Mouse (Mus musculus): ENCODE data around the gene Iqck. TPM values are rescaled to one million over a fixed set of nuclear protein-coding genes. Genes with fewer than 3 reads are reported as not detected.

Iqck gene
- polyA plus RNA-seq, 1 experiment from 2014 or later, result 3.1 TPM

- Histone ChIP-seq H3K4me3 (replicated peaks) (no peak overlapping the region), H3K27ac (no peak overlapping the region), H3K36me3 (no peaks in the 10 kb centered on the region), H3K9ac (no peak overlapping the region), H3K4me2 (no peak overlapping the region), H3K27me3 (no peaks in the 10 kb centered on the region), H3K4me1 (peaks cover 11% of the 10 kb centered on the region), H3K9me3 (replicated peaks) (no peaks in the 10 kb centered on the region)
- WGBS, result 85% methylated on average over 2 of the region's 2 CpGs
- ATAC-seq (replicated peaks; ENCODE audit: low FRiP score), result no peak
These were observed 44.5 kb downstream of the Iqck start for GRCm38 (mm10) chr7:118900090-118900489.

DNA sequence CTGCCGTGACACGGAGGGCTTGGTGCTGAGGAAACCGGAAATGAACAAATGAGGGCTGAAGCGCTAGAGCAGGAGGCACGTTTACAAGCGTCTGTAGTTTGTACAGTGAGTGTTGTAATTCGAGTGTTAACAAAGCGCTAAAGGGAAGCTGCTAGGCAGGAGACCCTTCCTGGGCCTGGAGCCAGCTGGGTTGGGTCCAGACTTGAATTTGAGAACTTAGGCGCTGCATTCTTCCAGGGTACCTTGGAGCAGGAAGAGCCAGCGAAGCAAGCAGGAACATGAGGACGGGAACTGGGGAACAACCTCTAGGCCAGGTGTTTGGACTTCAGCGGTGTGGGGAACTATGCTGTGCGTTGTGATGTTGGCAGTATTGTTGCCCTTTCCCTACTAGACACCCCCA, 47.4 kb downstream of the Iqck start:
- no peak overlapping the region for H3K9ac ChIP-seq
- H3K4me3 ChIP-seq (replicated peaks), result no peak overlapping the region
- peaks cover 11% of the 10 kb centered on the region for H3K4me1 ChIP-seq
- peak overlapping the region; percentile 36 for H3K4me2 ChIP-seq
- ATAC-seq (replicated peaks; ENCODE audit: low FRiP score), result peak; percentile 60
- WGBS, result 33% methylated on average over 13 of the region's 13 CpGs
- no peaks in the 10 kb centered on the region for H3K9me3 ChIP-seq (replicated peaks)
- no peaks in the 10 kb centered on the region for H3K36me3 ChIP-seq
- H3K27ac ChIP-seq, result peak overlapping the region; percentile 56; the same call in 1 of the 2 replicates
- H3K27me3 ChIP-seq, result no peaks in the 10 kb centered on the region

- H3K36me3 ChIP-seq, result no peaks in the 10 kb centered on the region
- no peak overlapping the region for H3K4me2 ChIP-seq
- no peaks in the 10 kb centered on the region for H3K9me3 ChIP-seq (replicated peaks)
- 89% methylated on average over 9 of the region's 9 CpGs for WGBS
- no peaks in the 10 kb centered on the region for H3K27me3 ChIP-seq
- no peak overlapping the region for H3K9ac ChIP-seq
- no peak overlapping the region for H3K27ac ChIP-seq
- H3K4me3 ChIP-seq (replicated peaks), result no peak overlapping the region
- peaks cover 11% of the 10 kb centered on the region for H3K4me1 ChIP-seq
- ATAC-seq (replicated peaks; ENCODE audit: low FRiP score), result no peak
These were observed 48.3 kb downstream of the Iqck start for GRCm38 (mm10) chr7:118903879-118904278.

DNA sequence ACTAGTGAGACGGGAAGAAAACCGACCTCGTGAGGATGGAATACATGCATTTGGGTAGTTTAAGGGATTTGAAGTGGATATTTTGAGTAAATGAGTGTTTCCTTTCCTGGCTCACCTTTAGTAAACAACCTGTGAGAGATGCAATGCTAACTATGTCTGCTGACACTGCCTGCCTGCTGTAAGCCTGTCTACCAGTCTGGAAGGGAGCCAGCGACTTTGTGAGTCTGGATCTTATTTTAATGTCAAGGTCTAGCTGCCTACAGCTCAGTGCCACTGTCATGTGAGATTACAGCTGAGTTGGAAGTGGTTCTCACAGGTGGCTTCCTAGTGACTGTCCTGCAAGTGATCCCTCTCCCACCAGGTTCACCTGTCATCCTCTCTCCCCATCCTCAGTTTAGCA, 49.0 kb downstream of the Iqck start:
- ATAC-seq (replicated peaks; ENCODE audit: low FRiP score), result no peak
- H3K9ac ChIP-seq, result no peak overlapping the region
- no peaks in the 10 kb centered on the region for H3K36me3 ChIP-seq
- H3K27me3 ChIP-seq, result no peaks in the 10 kb centered on the region
- H3K27ac ChIP-seq, result no peak overlapping the region
- H3K4me3 ChIP-seq (replicated peaks), result no peak overlapping the region
- WGBS, result 94% methylated on average over 4 of the region's 4 CpGs
- H3K4me2 ChIP-seq, result no peak overlapping the region
- no peaks in the 10 kb centered on the region for H3K9me3 ChIP-seq (replicated peaks)
- peaks cover 11% of the 10 kb centered on the region for H3K4me1 ChIP-seq

- Histone ChIP-seq H3K9me3 (replicated peaks) (no peaks in the 10 kb centered on the region), H3K4me3 (replicated peaks) (no peak overlapping the region), H3K9ac (no peak overlapping the region), H3K36me3 (no peaks in the 10 kb centered on the region), H3K27me3 (no peaks in the 10 kb centered on the region), H3K27ac (no peak overlapping the region), H3K4me1 (no peaks in the 10 kb centered on the region), H3K4me2 (no peak overlapping the region)
- no peak for ATAC-seq (replicated peaks; ENCODE audit: low FRiP score)
- 73% methylated on average over 8 of the region's 8 CpGs for WGBS
These were observed 53.5 kb downstream of the Iqck start for GRCm38 (mm10) chr7:118908961-118909515.

GRCm38 (mm10) chr7:118910464-118910863, 54.9 kb downstream of the Iqck start:
- no peak overlapping the region for H3K27ac ChIP-seq
- H3K4me3 ChIP-seq (replicated peaks), result no peak overlapping the region
- no peaks in the 10 kb centered on the region for H3K36me3 ChIP-seq
- no peak overlapping the region for H3K9ac ChIP-seq
- 54% methylated on average over 2 of the region's 2 CpGs for whole genome bisulfite sequencing
- H3K4me1 ChIP-seq, result no peaks in the 10 kb centered on the region
- 0 out of 2 replicates have a peak, but pooled peaks have one; percentile 58 for ATAC-seq (replicated peaks; ENCODE audit: low FRiP score)
- H3K9me3 ChIP-seq (replicated peaks), result no peaks in the 10 kb centered on the region
- no peak overlapping the region for H3K4me2 ChIP-seq
- no peaks in the 10 kb centered on the region for H3K27me3 ChIP-seq

GRCm38 (mm10) chr7:118911170-118911569, 55.6 kb downstream of the Iqck start:
- no peaks in the 10 kb centered on the region for H3K36me3 ChIP-seq
- H3K27ac ChIP-seq, result no peak overlapping the region
- no peaks in the 10 kb centered on the region for H3K27me3 ChIP-seq
- H3K4me1 ChIP-seq, result no peaks in the 10 kb centered on the region
- no peak for ATAC-seq (replicated peaks; ENCODE audit: low FRiP score)
- H3K9me3 ChIP-seq (replicated peaks), result no peaks in the 10 kb centered on the region
- WGBS, result 70% methylated on average over 2 of the region's 2 CpGs
- H3K9ac ChIP-seq, result no peak overlapping the region
- H3K4me2 ChIP-seq, result no peak overlapping the region
- H3K4me3 ChIP-seq (replicated peaks), result no peak overlapping the region

- Histone ChIP-seq H3K36me3 (no peaks in the 10 kb centered on the region), H3K27ac (no peak overlapping the region), H3K9me3 (replicated peaks) (no peaks in the 10 kb centered on the region), H3K9ac (no peak overlapping the region), H3K27me3 (no peaks in the 10 kb centered on the region), H3K4me2 (no peak overlapping the region), H3K4me1 (no peaks in the 10 kb centered on the region), H3K4me3 (replicated peaks) (no peak overlapping the region)
- ATAC-seq (replicated peaks; ENCODE audit: low FRiP score), result no peak
- WGBS, result 84% methylated on average over 7 of the region's 7 CpGs
These were observed 56.0 kb downstream of the Iqck start for GRCm38 (mm10) chr7:118911571-118911970.

GRCm38 (mm10) chr7:118912049-118912490, 56.5 kb downstream of the Iqck start:
- Histone ChIP-seq H3K36me3 (no peaks in the 10 kb centered on the region), H3K9me3 (replicated peaks) (no peaks in the 10 kb centered on the region), H3K27ac (no peak overlapping the region), H3K4me2 (no peak overlapping the region), H3K4me1 (no peaks in the 10 kb centered on the region), H3K27me3 (no peaks in the 10 kb centered on the region), H3K4me3 (replicated peaks) (no peak overlapping the region), H3K9ac (no peak overlapping the region)
- WGBS, result 49% methylated on average over 8 of the region's 8 CpGs
- ATAC-seq (replicated peaks; ENCODE audit: low FRiP score), result no peak

DNA sequence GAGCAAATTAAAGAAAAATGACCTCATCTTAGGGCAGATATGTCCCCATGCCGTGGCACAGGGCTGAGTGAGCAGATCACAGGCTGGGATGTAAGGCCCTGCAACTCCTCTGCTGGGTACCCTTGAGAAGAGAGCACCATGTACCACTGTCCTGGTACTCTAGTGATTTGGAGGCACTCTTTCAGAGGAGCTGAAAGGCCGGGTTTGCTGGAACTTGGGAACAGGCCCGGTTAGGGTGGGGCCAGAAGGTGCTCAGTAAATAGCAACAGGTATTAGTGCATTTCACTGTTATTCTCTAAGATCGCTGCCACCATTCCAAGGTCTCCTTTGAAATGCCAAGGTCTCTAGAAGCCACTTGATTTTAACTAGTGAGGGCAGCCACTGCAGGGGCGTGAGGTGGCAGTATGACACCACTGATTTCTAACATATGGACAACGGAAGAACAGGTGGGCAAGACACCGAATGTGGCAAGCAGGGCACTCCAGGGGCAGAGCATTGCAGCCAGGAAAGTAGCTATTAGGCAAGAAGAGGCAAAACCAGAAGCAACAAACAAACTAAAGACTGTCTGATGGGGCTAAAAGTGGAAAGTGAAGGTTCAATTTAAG, 59.1 kb downstream of the Iqck start:
- H3K36me3 ChIP-seq, result no peaks in the 10 kb centered on the region

GRCm38 (mm10) chr7:118919261-118920006, 63.9 kb downstream of the Iqck start:
- ATAC-seq (replicated peaks; ENCODE audit: low FRiP score), result 0 out of 2 replicates have a peak, but pooled peaks have one; percentile 33
- Histone ChIP-seq H3K36me3 (no peaks in the 10 kb centered on the region), H3K4me2 (no peak overlapping the region), H3K4me1 (0 out of 2 replicates have a peak, but pooled peaks cover 6% of the 10 kb centered on the region), H3K27ac (no peak overlapping the region), H3K9ac (no peak overlapping the region), H3K4me3 (replicated peaks) (no peak overlapping the region), H3K27me3 (no peaks in the 10 kb centered on the region), H3K9me3 (replicated peaks) (no peaks in the 10 kb centered on the region)
- WGBS, result 44% methylated on average over 10 of the region's 10 CpGs

More for the DNA sequence above, 59.1 kb downstream of the Iqck start:
- H3K9me3 ChIP-seq (replicated peaks), result no peaks in the 10 kb centered on the region
- H3K9ac ChIP-seq, result no peak overlapping the region
- 0 out of 2 replicates have a peak, but pooled peaks cover 6% of the 10 kb centered on the region for H3K4me1 ChIP-seq
- H3K27ac ChIP-seq, result no peak overlapping the region
- no peak overlapping the region for H3K4me3 ChIP-seq (replicated peaks)
- 83% methylated on average over 7 of the region's 7 CpGs for WGBS
- no peak for ATAC-seq (replicated peaks; ENCODE audit: low FRiP score)
- no peaks in the 10 kb centered on the region for H3K27me3 ChIP-seq
- no peak overlapping the region for H3K4me2 ChIP-seq

All from kidney, embryonic 15.5 days (tissue).